Mouse (Mus musculus): Measurements from ENCODE around the gene 1700042G07Rik.
"Not testable (repeated sequence)": the region's sequence is repeated elsewhere in the genome, so short reads cannot be mapped to it uniquely, and the experiment has no call there.

1700042G07Rik gene

DNA sequence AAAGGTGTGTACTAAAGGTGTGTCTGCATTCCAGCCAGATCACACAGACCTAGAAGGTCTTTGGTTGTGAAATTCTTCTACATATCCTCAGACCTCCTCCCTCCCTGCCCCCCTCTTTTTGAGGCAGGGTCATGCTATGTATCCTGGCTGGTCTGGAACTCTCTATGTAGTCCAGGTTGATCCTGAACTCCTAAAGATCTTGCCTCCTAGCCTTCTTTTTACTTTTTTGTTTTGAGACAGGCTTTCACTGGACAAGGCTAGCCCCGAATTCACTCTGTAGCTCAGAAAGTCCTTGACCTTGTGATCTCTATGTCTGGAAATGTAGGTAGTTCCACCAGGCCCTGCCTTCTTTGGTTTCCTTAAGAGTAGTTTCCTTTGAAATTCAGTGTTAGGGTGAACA, 35.7 kb downstream of the 1700042G07Rik start:
- DNase-seq (ENCODE audit: low spot score) = no peak

DNA sequence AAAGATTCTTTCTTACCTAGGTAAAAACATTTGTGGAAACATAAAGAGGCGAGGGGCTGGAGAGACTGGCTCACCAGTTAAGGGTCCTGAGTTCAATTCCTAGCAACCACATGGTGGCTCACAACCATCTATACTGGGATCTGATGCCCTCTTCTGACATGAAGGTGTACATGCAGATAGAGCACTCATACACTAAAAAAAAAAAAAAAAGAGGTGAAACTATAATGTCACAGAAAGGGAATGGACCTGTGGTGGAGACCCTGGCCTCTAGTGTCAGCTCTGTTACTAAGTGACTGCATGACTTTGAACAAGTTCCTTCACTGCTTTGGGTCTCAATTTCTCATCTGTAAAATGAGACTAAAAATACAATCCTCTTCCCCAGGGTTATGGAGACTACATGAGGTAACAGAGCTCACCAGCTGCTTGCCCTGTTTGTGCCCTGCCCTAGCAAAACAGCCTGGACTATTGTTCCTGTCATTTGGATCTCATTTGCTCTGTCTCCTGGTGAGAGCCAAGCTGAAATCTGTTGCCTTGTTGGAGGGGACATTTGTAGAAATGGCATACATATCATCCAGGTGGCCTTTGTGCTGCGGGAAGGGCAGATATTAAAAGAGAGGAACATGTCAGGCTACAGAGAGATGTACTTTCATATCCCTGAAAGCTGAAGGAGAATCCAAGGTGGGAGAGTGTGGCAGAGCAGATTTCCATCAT, 42.9 kb downstream of the 1700042G07Rik start:
- no peak for DNase-seq (ENCODE audit: low spot score)

DNA sequence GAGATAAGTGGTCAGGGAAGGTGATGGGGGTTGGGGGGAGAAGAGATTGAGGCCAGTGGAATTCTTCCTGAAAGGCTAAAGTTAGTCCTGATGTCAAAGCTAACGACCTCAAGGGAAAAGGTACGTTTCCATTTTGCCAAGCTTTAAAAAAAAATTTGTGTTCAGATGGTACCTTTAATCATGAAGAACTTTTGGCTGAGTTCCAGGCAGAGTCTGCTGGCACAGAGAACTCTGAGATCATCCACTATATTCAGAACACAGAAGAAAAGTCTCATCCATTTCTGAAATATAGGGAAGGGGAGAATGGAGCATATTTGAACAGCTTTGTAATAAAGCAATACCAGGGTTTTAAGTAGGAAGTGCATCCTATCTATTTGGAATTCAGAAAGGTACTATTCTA, 43.9 kb downstream of the 1700042G07Rik start:
- DNase-seq (ENCODE audit: low spot score) = no peak

DNA sequence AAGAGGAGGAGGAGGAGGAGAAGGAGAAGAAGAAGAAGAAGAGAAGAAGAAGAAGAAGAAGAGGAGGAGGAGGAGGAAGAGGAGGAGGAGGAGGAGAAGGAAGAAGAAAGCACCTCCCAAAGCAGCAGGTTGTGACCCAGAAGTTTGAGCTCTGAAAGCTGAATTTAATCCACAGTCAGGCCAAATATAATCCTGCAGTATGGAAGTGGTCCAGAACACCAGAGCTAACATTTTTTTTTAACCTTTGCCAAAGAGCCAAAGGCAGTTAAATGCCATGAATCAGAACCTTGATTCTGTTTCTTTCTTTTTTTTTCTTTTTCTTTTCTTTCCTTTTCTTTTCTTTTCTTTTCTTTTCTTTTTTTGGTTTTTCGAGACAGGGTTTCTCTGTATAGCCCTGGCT, 44.5 kb downstream of the 1700042G07Rik start:
- not testable (repeated sequence) for DNase-seq (ENCODE audit: low spot score)

DNA sequence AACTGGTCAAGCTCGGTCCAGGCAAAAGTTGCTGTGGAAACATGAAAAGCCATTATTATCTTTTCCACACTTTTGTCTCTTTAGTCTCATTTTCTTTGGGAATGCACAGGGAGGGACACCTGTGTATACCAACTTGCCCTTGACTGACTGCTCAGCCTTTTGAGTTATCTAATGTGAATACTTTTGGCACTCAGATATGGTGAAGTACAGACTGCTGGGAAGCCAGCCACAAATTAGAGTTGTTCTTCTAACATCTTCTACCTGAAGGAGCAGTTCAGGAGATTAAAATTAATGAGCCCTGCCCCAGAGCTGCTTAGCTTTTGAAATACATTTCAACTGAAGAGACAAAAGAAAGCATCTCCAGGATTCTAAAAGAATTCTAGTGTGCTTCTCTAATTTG, 45.9 kb downstream of the 1700042G07Rik start:
- no peak for DNase-seq (ENCODE audit: low spot score)

DNA sequence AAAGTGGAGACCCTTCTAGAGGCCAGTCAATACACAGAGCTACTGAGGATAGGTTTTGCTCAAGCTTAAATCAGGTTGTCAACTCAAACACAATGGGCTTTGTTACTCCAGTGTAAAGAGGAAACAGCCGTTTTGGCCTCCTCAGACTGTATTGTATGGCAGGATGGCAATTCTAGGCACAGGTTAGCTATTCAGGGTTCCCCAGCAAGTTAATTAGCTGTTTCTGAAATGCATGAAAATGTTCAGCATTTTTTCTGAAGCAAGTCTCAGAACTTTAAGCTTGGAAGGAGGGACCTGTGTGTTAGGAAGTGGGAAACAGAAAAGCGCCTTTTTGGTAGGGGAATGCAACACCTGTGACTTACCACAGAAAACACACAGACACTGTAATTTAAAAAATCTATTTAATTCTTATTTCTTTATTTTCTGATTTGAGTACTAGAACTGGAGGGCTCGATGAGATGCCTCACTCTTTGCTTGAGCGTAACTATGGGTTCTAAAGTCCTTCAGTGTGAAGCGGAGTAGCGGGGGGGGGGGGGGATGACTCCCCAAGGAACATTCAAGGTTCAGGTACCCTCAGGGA, 47.0 kb downstream of the 1700042G07Rik start:
- no peak for DNase-seq (ENCODE audit: low spot score)

DNA sequence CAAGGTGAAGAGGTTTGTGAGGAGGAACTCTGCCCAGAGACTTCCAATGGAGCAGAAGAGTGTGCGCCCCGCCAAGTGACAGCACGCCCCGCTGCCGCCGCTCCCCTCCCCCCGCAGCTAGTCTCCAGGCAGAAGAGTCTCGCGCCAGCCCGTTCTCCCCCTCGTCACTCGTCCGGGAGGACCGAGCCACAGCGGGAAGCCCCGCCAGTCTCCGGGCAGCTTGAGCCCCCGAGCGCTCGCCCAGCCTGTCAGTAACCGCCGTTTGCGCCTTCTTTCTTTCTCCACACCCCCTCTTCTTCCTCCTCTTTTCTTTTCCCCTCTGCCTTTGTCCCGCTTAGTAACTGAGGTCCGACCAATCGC, 47.6 kb downstream of the 1700042G07Rik start:
- DNase-seq (ENCODE audit: low spot score) = no peak

DNA sequence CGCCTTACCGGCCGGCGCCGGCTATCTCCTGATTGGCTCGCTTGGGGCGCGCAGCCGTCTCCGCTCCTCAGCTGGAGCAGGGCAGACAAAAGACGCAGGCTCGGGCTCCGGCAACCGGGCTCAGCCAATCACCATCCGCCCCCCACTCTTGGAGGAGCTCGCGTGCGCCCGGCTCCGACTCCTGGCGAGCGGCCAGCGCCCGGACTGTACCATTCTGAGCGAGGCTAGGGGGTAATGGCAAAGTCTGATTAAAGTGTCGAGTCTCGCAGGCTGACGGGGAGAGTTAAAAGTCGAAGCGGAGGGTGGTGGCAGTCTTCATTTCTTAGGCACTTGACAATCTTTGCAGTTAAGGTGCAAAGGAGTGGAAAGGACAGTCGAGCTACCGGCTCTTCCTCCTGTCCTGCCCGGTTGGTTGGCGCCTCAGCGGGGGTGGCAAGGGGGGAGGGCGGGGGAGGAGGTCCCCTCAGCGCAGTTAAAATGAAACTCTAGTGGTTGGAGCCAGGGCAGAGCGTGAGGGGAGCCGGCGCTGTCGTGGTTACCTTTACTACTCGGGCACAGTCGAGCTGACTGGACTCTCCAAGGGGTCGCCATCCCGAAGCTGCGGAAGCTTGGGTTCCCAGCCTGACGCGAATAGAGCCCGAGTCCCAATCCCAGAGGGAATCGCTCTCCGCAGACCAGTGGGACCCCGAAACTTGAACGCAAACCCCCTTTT, 48.1 kb downstream of the 1700042G07Rik start, which contains the start of gene Pik3r3:
Gene Pik3r3, plus strand, starts transcription at position 479 of the 712 bp plus-strand sequence.
- peak; percentile 96 for DNase-seq (ENCODE audit: low spot score)

DNA sequence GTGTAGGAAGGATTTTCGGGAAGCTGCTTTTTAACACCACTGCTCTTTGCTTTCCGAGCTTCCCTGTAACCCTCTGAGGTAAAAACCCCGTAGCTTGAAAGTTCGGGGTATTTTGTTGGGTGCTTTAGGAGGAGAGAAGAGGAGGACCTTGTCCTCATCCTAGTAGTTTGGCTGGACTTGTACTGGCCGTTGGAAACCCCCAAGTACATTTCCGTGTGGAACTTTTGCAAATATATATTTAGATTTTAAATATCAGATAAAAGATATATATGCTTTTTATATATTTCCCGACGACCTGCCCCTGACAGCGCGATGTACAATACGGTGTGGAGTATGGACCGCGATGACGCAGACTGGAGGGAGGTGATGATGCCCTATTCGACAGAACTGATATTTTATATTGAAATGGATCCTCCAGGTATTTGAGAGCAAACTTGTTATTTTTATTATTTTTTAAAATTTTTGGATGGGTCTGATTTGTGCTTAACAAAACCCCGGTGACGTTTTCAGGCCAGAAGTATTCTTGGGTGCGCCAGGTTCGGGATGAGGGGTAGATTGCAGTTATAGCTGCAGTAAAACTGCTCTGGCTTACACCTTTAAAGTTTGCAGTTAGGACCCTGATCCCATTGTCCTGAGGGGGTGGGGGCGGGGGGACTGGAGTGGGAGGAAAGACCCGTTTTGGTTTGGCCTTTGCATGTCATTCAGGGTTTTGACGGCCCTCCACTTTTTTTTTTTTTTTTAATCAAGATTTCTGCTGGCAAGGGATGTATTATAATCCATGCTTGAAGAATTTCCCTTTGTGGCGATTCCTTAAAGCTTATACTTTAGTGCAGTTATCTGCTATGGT, 49.0 kb downstream of the 1700042G07Rik start:
- DNase-seq (ENCODE audit: low spot score) = peak; percentile 15

DNA sequence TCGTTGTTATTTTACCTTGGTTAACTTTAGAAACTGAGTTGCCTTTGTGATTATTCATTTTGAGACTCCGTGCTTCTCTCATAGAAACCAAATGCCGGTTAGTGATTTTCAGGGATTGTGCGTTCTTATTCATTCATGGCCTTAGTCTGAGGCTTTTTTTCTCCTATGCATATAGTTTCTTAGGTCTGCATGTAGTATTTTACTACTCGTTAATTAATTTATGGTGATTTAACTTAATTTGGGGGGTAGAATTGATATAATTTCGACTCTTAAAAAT, 49.6 kb downstream of the 1700042G07Rik start:
- DNase-seq (ENCODE audit: low spot score) = no peak
